Mouse (Mus musculus) brain, adult 2 months (tissue): ENCODE results near the gene Irak4.
A peak's percentile ranks its signal among the peaks of the same experiment; 100 is the strongest.

ENCODE experiments used
- DNase-seq: peaks from one replicate; pipeline ENCODE4 v3.0.0; 2011; ENCODE audit warnings: low read depth, low spot score

Gene Irak4

GRCm38 (mm10) chr15:94558895-94559656, 15.6 kb downstream of the Irak4 start:
- DNase-seq = no peak

- DNase-seq = no peak
Measured at GRCm38 (mm10) chr15:94564909-94565308, 21.5 kb downstream of the Irak4 start.

- DNase-seq = no peak
Measured at GRCm38 (mm10) chr15:94565854-94566253, 22.4 kb downstream of the Irak4 start.

DNA sequence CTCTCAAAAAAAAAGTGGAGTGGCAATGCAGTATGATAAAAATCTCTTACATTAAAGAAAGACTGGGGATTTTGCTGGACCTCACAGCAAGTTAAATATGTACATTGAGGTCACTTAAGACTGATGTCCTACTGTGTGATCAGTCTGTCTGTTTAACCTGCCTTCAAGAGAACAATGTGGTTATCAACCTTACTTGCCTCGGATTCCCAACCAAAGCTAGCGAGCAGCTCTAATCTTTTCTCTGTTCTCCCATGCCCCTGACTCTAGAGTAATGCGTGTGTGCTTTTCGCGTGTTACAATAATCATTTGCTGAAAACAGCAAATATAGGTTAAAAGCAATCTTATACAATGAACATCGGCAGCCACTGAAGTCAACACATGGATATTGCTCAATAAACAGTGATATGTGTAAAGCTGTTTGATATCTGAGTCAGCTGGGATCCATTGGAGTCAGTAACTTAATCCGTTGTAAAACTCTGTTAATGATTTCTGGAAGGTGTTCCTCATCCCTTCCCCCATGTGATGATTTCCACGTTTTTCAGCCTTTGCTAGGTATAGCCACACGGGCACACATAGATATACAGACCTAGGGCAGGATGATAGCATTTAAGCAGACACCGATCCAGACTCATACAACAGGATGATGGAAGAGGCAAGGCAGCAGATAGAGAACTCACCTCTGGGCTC, 25.2 kb downstream of the Irak4 start:
- no peak for DNase-seq

GRCm38 (mm10) chr15:94571501-94571900, 28.1 kb downstream of the Irak4 start:
- DNase-seq = no peak

DNA sequence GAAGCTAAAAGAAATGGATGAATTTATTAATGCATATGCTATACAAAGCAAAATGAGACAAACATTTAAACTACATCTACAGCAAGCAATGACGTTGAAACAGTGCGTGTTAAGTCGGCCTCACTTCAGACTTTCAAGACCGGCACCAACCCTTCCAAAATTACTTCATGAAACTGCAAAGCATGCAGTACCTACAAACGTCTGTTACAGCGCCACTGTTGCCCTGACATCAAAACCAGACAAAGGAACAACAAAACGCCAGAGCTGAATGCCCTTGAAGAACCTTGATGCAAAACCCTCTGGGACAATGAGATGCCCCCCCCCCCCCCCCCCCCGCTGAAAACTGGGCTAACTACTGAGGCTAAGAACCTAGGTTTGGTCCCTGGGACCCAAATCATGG, 29.3 kb downstream of the Irak4 start:
- no peak for DNase-seq

DNA sequence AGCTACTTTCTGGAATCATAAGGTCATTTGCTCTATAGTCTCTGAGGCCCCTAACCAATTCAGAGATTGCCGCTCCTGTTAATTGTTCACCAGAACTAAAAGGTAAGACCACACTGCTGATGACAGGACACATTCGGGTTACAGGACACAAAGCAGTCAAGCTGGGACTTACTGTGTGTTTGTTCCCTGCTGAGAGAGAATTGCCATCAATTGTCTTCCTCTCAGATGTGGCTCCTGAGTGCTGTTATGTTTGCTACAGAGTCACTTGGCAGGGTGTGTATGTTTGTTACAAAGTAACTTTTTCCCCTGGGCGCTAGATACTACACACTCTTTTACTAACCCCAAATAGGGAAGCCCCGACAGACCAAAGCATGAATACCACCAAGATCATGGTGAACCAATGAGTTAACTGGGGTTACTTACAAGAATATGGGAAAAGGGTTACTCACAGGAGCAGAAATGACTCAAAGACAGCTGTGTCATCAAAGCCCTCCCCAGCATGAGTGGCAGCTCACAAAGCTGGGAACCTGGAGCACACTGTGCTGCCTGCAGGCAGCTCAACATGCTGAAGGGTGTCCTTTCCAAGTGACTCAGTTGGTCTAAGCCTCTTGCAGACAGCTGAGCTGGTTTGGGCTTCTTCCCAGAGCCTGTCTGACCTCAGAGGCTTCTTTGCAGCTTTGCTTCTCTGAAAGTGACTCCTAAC, 31.3 kb downstream of the Irak4 start:
- DNase-seq = peak; percentile 29

GRCm38 (mm10) chr15:94582000-94582593, 38.7 kb downstream of the Irak4 start:
- no peak for DNase-seq

GRCm38 (mm10) chr15:94583153-94583552, 39.7 kb downstream of the Irak4 start:
- DNase-seq = no peak

GRCm38 (mm10) chr15:94584738-94585137, 41.3 kb downstream of the Irak4 start:
- no peak for DNase-seq

- no peak for DNase-seq
Measured at GRCm38 (mm10) chr15:94587826-94588715, 44.6 kb downstream of the Irak4 start.

DNA sequence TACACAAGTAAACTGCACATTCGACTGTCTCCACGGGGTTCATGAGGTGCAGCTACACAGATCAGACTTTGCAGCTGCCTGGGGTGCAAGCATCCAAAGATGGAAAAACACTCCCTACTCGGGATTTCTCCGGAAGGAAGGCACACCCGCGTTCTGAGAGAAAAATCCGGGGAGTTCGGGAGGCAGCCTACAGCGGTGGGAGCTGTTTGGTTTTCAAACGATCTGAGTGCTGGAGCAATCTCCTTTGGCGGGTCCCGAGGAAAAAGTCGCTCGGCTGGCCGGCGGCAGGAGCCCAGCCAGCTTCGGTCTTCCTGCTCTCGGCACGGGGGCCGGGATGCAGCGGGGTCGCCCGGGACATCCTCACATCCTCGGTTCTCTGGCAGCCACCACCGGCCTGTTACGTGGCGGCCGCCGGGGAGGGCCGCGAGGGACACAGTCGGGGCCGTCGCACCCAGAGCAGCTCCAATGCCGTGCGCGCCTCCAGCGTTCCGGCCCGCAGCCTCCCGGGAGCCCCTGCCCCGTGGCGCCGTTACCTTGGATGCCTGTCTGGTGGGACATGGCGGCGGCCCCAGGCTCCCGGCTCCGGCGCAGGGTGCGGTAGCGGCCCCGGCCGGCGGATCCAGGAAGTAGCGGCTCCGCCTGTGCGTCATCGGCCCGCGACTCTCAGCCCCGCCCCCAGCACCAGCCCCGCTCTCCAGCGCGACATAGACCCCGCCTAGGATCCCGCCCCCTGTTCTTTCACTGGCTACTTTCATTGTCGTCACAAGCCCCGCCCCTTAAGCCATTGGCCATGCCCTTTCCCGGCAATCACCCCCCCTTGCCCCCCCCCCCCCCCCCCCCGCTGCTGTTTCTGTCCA, 46.0 kb downstream of the Irak4 start, which contains the start of gene Twf1:
Gene Twf1 (minus strand): TSS at position 671 of the 857 bp plus-strand sequence.
- DNase-seq = peak; percentile 99

- DNase-seq = no peak
Measured at GRCm38 (mm10) chr15:94590083-94590482, 46.6 kb downstream of the Irak4 start.

- DNase-seq = no peak
Measured at GRCm38 (mm10) chr15:94591356-94591755, 47.9 kb downstream of the Irak4 start.

- DNase-seq = no peak
Measured at GRCm38 (mm10) chr15:94593586-94593985, 50.1 kb downstream of the Irak4 start.

DNA sequence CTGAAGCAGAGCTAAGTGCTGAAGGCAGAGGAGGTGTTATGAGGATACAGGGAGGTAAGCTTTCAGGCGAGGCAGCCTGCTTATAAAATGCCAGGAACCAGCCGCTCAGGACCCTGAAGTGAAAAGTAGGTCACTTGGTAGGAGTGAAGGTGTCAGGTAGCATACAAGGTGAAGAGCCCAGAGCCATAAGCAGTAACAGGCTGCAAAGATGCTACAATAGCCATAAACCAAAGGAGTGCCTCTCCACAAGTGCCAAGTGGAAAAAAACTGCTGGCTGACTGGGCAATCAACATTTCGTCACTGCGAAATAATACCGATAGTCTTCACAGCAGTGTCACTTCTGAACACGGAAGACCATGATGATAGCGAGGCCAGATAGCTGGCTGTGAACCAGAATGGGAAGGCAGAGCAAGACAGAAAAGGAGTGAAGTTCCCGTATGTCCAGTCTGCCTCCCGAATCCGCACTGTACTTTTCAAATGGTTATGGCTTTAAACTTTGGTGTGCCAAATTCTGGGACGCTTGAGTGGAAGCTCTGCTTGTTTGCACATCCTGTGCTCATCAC, 56.8 kb downstream of the Irak4 start:
- DNase-seq = no peak

DNA sequence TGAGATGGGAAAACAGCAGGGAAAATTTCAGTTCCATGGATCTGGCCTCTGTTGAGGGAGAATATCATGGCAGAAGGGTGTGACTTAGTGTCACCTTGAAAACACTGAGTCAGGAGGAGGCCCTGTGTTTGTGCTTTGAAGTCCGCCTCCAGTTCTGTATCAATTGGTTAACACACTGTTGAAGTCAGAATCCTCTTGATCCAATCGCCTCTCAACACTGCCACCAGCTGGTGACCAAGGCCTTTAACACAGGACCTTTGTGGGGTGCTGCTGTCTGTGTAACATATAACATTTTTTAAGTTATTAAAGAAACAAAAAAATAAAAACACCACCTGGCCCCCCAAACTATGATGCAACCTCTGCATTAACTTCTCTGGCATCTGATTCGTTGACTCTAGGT, 57.9 kb downstream of the Irak4 start:
- peak; percentile 77 for DNase-seq

DNA sequence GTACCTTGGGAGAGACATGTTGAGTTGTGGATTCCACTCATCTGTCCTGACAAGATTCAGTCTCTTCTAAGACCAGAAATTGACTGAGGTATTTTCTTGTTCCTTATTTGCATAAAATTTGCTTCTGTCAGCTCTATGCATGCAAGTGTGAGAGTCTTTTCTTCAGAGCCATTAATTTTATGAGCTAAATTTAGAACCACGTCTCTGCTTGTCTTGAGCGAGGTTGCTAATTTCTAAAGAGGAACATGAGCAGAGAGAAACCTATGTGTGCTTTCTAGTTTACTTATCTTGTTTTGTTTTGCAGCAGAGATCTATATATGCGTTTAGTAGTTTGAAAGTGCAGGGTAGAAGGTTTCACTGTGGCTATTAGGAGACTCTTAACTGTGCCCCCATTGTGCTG, 59.0 kb downstream of the Irak4 start:
- DNase-seq = no peak

- peak; percentile 93 for DNase-seq
Measured at GRCm38 (mm10) chr15:94607768-94608167, 64.3 kb downstream of the Irak4 start.

DNA sequence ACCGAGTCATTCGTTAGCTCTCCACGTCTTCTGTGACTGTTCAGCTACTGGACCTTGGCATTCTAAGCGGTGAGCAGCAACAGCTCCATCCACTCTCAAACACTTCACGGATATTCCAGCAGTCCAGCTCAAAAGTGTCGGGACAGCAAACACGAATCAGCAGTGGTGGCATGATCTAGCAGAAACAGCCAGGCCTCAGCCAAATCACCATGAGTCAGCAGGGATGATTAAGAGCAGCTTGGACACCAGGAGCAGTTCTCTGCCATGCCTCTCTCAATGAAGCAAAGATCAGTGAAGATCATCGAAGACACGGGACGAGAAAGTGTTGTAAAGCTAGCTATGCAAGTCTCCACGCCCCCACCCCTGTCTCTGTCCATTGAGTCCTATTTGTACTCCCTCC, 72.6 kb downstream of the Irak4 start:
- DNase-seq = no peak
